Mouse (Mus musculus) stomach, embryonic 16.5 days (tissue): ENCODE data around the gene Atpaf1. TPM values are rescaled to one million over a fixed set of nuclear protein-coding genes. Genes with fewer than 3 reads are reported as not detected.

Experiments used
- ATAC-seq: fragments of 200-750 bp; cut with Nextera tagmentation; 2 replicates; pipeline ENCODE4 v1.8.0; 2017; ENCODE audit warnings: moderate number of reproducible peaks, moderate TSS enrichment; ENCODE audit not compliant: insufficient read depth, low FRiP score
- H3K27ac ChIP-seq: fragments of 300-500 bp; sonication (generic); 2 replicates; pipeline ENCODE4 v1.5.1; 2014; ENCODE audit warnings: low read length
- H3K27me3 ChIP-seq: fragments of 300-500 bp; sonication (generic); 2 replicates; pipeline ENCODE4 v1.6.1; 2014; ENCODE audit warnings: low read length, control low read depth, mixed read lengths; ENCODE audit not compliant: control insufficient read depth, insufficient read depth
- H3K36me3 ChIP-seq: fragments of 300-500 bp; sonication (generic); 2 replicates; pipeline ENCODE4 v1.6.1; 2014; ENCODE audit warnings: low read length; ENCODE audit not compliant: control insufficient read depth, insufficient read depth
- H3K4me1 ChIP-seq: fragments of 300-500 bp; sonication (generic); 2 replicates; pipeline ENCODE4 v1.6.1; 2014; ENCODE audit warnings: low read length, control low read depth, mixed read lengths; ENCODE audit not compliant: control insufficient read depth, insufficient read depth
- H3K4me2 ChIP-seq: fragments of 300-500 bp; sonication (generic); 2 replicates; pipeline ENCODE4 v1.6.1; 2014; ENCODE audit warnings: low read depth, low read length, mixed read lengths
- H3K4me3 ChIP-seq: fragments of 300-500 bp; sonication (generic); replicated peaks from 2 replicates; pipeline ENCODE4 v1.5.1; 2014; ENCODE audit warnings: mild to moderate bottlenecking, low read length
- H3K9ac ChIP-seq: fragments of 300-500 bp; sonication (generic); 2 replicates; pipeline ENCODE4 v1.6.1; 2014; ENCODE audit warnings: low read length
- H3K9me3 ChIP-seq: fragments of 300-500 bp; sonication (generic); replicated peaks from 2 replicates; pipeline ENCODE4 v1.6.1; 2016; ENCODE audit warnings: low read length, control low read depth; ENCODE audit not compliant: control insufficient read depth
- WGBS: fragments of 180-500 bp; shearing (Covaris S2); extraction: QIAGEN DNeasy Blood & Tissue Kit; methylation state at CpG from one replicate; pipeline ENCODE4 v1.1.7; 2014; 5-methylcytosine and 5-hydroxymethylcytosine counted together
- polyA plus RNA-seq: library from polyadenylated mRNA; unstranded; fragments of >200 nt; fragmentation: Nextera tagmentation; extraction: Ambion mirVana; gene quantifications from 2 replicates; pipeline ENCODE4 v1.2.1, GENCODE M21; 2015

The Atpaf1 gene
- polyA plus RNA-seq, 1 experiment from 2014 or later = 36.2 TPM

GRCm38 (mm10) chr4:115785511-115786034 lies 961 bp downstream of the Atpaf1 start:
- Histone ChIP-seq H3K4me3 (peak overlapping the region; percentile 76), H3K4me1 (peaks cover 7% of the 10 kb centered on the region), H3K9ac (peak overlapping the region; percentile 88), H3K27ac (peak overlapping the region; percentile 67; the same call in 1 of the 2 replicates), H3K36me3 (no peaks in the 10 kb centered on the region), H3K9me3 (no peaks in the 10 kb centered on the region), H3K27me3 (no peaks in the 10 kb centered on the region), H3K4me2 (peak overlapping the region; percentile 79)
- no peak; the same call in 1 of the 2 replicates for ATAC-seq
- 51% methylated on average over 7 of the region's 7 CpGs for WGBS

DNA sequence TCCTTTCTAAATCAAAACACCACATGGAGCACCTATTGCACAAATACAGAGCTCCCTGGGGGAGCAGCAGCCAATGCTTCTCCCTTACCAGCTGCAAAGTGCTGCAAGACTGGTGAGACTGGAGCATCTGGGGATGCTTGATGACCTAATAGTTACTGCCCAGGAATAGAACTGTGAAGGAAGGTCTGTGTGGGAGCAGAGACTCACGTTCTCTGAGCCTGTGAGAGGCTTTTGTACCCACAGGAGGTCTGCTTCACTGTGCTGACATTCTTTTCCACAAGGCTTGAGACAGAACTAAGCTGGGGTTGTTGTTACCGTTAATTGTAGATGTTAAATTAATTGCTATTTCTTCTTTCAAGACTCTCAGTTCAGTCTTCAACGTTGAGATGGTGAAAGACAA lies 6.3 kb downstream of the Atpaf1 start:
- Histone ChIP-seq H3K4me2 (no peak overlapping the region), H3K27ac (no peak overlapping the region), H3K9ac (no peak overlapping the region), H3K27me3 (no peaks in the 10 kb centered on the region), H3K9me3 (no peaks in the 10 kb centered on the region), H3K4me3 (no peak overlapping the region), H3K36me3 (no peaks in the 10 kb centered on the region), H3K4me1 (no peaks in the 10 kb centered on the region; the same call in 1 of the 2 replicates)
- 75% methylated on average over 3 of the region's 3 CpGs for WGBS
- no peak for ATAC-seq

DNA sequence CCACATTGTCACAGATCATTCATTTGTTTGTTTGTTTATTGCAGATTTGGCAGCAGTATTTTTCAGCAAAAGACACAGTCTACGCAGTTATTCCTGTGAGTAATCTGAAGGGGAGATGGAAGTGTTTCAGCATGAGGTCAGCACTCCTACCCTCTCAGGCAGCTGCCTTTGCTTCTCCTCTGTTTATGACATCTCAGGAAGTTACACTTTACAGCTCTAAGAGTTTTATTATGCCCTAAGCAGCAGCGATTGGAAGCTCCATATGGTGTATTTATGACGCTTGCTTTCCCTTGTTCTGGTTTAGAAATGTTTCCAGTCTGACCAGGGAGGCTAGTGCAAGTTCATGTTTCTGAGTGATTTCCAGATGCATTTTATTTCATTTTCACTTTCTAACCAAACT lies 10.7 kb downstream of the Atpaf1 start:
- Histone ChIP-seq H3K36me3 (no peaks in the 10 kb centered on the region), H3K27me3 (no peaks in the 10 kb centered on the region), H3K4me3 (no peak overlapping the region), H3K9ac (no peak overlapping the region), H3K4me1 (no peaks in the 10 kb centered on the region), H3K4me2 (no peak overlapping the region), H3K9me3 (no peaks in the 10 kb centered on the region), H3K27ac (no peak overlapping the region)
- no peak for ATAC-seq
- WGBS = 61% methylated on average over 3 of the region's 3 CpGs

- no peaks in the 10 kb centered on the region for H3K4me1 ChIP-seq
These were observed 15.4 kb downstream of the Atpaf1 start for GRCm38 (mm10) chr4:115799981-115800380.

DNA sequence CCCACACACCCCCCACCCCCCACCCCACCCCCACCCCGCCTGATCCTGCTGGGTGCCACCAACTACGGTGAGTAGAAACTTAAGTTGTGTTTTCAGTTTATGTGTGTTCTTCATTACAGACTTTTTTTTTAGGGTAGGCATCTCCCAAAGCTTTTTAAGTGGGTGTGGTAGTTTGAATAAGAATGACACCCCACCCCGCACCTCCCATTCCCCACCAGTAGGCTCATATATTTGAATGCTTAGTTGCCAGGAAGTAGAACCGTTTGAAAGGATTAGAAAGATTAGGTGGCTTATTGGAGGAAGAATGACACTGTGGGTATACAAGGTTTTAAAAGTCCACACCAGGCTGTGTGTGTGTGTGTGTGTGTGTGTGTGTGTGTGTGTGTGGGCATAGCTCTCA lies 27.7 kb downstream of the Atpaf1 start:
- no peaks in the 10 kb centered on the region for H3K9me3 ChIP-seq
- H3K4me2 ChIP-seq = no peak overlapping the region
- H3K27ac ChIP-seq = no peak overlapping the region
- no peak overlapping the region for H3K9ac ChIP-seq
- WGBS = 78% methylated on average over 4 of the region's 4 CpGs
- no peaks in the 10 kb centered on the region for H3K4me1 ChIP-seq
- no peak overlapping the region for H3K4me3 ChIP-seq
- ATAC-seq = no peak
- H3K36me3 ChIP-seq = no peaks in the 10 kb centered on the region; the same call in 1 of the 2 replicates
- no peaks in the 10 kb centered on the region for H3K27me3 ChIP-seq

More at GRCm38 (mm10) chr4:115799981-115800380, 15.4 kb downstream of the Atpaf1 start:
- Histone ChIP-seq H3K9ac (no peak overlapping the region), H3K4me2 (no peak overlapping the region), H3K36me3 (0 out of 2 replicates have a peak, but pooled peaks cover 5% of the 10 kb centered on the region), H3K27me3 (no peaks in the 10 kb centered on the region), H3K4me3 (no peak overlapping the region), H3K27ac (no peak overlapping the region), H3K9me3 (no peaks in the 10 kb centered on the region)
- 77% methylated on average over 3 of the region's 3 CpGs for WGBS
- no peak for ATAC-seq

DNA sequence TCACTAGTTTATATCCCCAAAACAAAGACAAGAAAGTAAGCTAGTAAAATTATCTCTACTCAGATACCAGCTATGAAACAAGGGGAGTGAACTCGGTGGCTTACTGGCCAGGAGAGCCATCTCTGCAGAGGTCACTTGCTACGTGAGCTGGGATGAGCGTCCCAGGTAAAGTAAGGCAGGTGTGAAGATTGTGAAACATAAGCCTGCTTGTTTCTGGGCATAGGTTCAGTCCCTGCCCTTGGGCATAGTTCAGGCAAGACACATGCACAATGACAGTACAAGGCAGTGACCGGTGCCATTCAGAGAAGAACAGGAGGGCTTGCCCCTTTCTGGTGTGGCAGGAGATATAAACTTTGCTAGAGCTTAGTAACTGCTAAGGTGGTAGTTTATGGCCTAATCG lies 31.0 kb downstream of the Atpaf1 start:
- Histone ChIP-seq H3K4me3 (no peak overlapping the region), H3K4me1 (no peaks in the 10 kb centered on the region), H3K27me3 (no peaks in the 10 kb centered on the region), H3K27ac (no peak overlapping the region), H3K9ac (no peak overlapping the region), H3K4me2 (no peak overlapping the region), H3K9me3 (no peaks in the 10 kb centered on the region), H3K36me3 (no peaks in the 10 kb centered on the region; the same call in 1 of the 2 replicates)
- WGBS = 96% methylated on average over 5 of the region's 5 CpGs
- no peak for ATAC-seq

DNA sequence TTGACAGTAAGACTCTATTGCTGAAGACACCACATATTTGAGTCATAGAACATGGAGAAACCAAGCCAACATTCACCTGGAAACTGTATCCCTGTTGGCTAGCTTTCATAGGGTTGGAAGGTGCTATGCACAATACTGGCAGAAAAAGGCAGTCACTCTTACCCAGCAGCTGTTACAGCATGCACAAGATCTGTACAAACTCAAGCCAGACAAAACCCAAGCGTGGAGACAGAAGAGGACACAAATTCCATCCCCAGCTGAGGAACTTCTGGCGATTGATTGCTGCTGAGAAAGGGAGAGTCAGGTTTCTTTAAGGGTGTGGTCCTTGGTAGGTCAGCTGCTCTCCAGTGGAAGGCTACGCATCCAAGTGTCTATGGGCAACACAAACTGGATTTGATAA lies 35.6 kb downstream of the Atpaf1 start:
- no peak overlapping the region for H3K4me3 ChIP-seq
- H3K36me3 ChIP-seq = no peaks in the 10 kb centered on the region
- no peaks in the 10 kb centered on the region for H3K4me1 ChIP-seq
- no peak overlapping the region for H3K4me2 ChIP-seq
- H3K9me3 ChIP-seq = no peaks in the 10 kb centered on the region
- ATAC-seq = no peak
- H3K9ac ChIP-seq = no peak overlapping the region
- H3K27ac ChIP-seq = no peak overlapping the region
- WGBS = 53% methylated on average over 3 of the region's 3 CpGs
- no peaks in the 10 kb centered on the region for H3K27me3 ChIP-seq

GRCm38 (mm10) chr4:115820944-115821343 lies 36.3 kb downstream of the Atpaf1 start:
- WGBS = 52% methylated on average over 3 of the region's 3 CpGs

GRCm38 (mm10) chr4:115821431-115821830 lies 36.8 kb downstream of the Atpaf1 start:
- Histone ChIP-seq H3K4me3 (no peak overlapping the region), H3K27me3 (no peaks in the 10 kb centered on the region)
- no peak for ATAC-seq

More at GRCm38 (mm10) chr4:115820944-115821343, 36.3 kb downstream of the Atpaf1 start:
- no peaks in the 10 kb centered on the region for H3K27me3 ChIP-seq
- no peaks in the 10 kb centered on the region for H3K9me3 ChIP-seq
- H3K27ac ChIP-seq = no peak overlapping the region
- H3K4me2 ChIP-seq = no peak overlapping the region
- H3K4me3 ChIP-seq = no peak overlapping the region
- H3K9ac ChIP-seq = no peak overlapping the region
- H3K4me1 ChIP-seq = no peaks in the 10 kb centered on the region
- no peaks in the 10 kb centered on the region for H3K36me3 ChIP-seq
- no peak for ATAC-seq

More at GRCm38 (mm10) chr4:115821431-115821830, 36.8 kb downstream of the Atpaf1 start:
- no peak overlapping the region for H3K27ac ChIP-seq
- H3K4me2 ChIP-seq = no peak overlapping the region
- no peaks in the 10 kb centered on the region for H3K9me3 ChIP-seq
- no peaks in the 10 kb centered on the region for H3K4me1 ChIP-seq
- H3K9ac ChIP-seq = no peak overlapping the region
- no peaks in the 10 kb centered on the region for H3K36me3 ChIP-seq
